8 mouse cellular contexts compared by ENCODE assay signal in genomic region chr13:67728106-67728505, GRCm38 (mm10). TPM values are rescaled to one million over a fixed set of nuclear protein-coding genes. Genes with fewer than 3 reads are reported as not detected.
A peak's percentile ranks its signal among the peaks of the same experiment; 100 is the strongest.
DNase-seq lines count a peak whose midpoint lies in the region; ATAC-seq and TF ChIP-seq lines count a peak whose summit lies in the region.

No protein-coding gene starts in this region.

- H3ac ChIP-seq in myocyte (ENCODE audit: control insufficient read depth, insufficient read length) = no peak overlapping the region

- H3K36me3 ChIP-seq in kidney, postnatal 0 days (ENCODE audit: insufficient read depth, low read length) = no peaks in the 10 kb centered on the region
- no peaks in the 10 kb centered on the region; the same call in 1 of the 2 replicates for H3K36me3 ChIP-seq in embryonic facial prominence, embryonic 13.5 days
- H3K36me3 ChIP-seq in intestine, embryonic 14.5 days (ENCODE audit: control insufficient read depth, insufficient read depth, low read length) = no peaks in the 10 kb centered on the region
- no peaks in the 10 kb centered on the region for H3K36me3 ChIP-seq in myocyte (ENCODE audit: control insufficient read depth, insufficient read depth)

- peak overlapping the region; percentile 73 for H3K4me2 ChIP-seq in kidney, postnatal 0 days (ENCODE audit: low read length)
- peak overlapping the region; percentile 66 for H3K4me2 ChIP-seq in embryonic facial prominence, embryonic 13.5 days
- peak overlapping the region; percentile 59 for H3K4me2 ChIP-seq in intestine, embryonic 14.5 days (ENCODE audit: low read length)
- peak overlapping the region; percentile 67 for H3K4me2 ChIP-seq in myocyte (ENCODE audit: low read depth)

- H3K9ac ChIP-seq in kidney, postnatal 0 days (ENCODE audit: low read depth, low read length) = peak overlapping the region; percentile 68; the same call in 1 of the 2 replicates
- peak overlapping the region; percentile 79; the same call in 1 of the 2 replicates for H3K9ac ChIP-seq in embryonic facial prominence, embryonic 13.5 days
- H3K9ac ChIP-seq in intestine, embryonic 14.5 days (ENCODE audit: low read length) = peak overlapping the region; percentile 60; the same call in 1 of the 2 replicates

- no peaks in the 10 kb centered on the region for H3K4me1 ChIP-seq in kidney, postnatal 0 days (replicated peaks; ENCODE audit: insufficient read depth, low read length)
- peaks cover 15% of the 10 kb centered on the region for H3K4me1 ChIP-seq in embryonic facial prominence, embryonic 13.5 days
- 0 out of 2 replicates have a peak, but pooled peaks cover 2% of the 10 kb centered on the region for H3K4me1 ChIP-seq in intestine, embryonic 14.5 days (replicated peaks; ENCODE audit: control insufficient read depth, insufficient read depth, low read length)

- no peak for TF ChIP-seq POLR2A in myocyte (IDR thresholded peaks at IDR 0.05; ENCODE audit: insufficient read length, low read depth)

- no peak for TF ChIP-seq CTCF in kidney, postnatal 0 days (IDR thresholded peaks at IDR 0.05; ENCODE audit: low read depth)

- peaks cover 2% of the 10 kb centered on the region for H3K79me2 ChIP-seq in myocyte (ENCODE audit: control insufficient read depth, insufficient read depth)

- no peak for ATAC-seq in kidney, postnatal 0 days (replicated peaks; ENCODE audit: low FRiP score, low read depth)
- no peak for ATAC-seq in embryonic facial prominence, embryonic 13.5 days (ENCODE audit: insufficient number of reproducible peaks, insufficient read depth, low FRiP score, low TSS enrichment, low read depth)
- ATAC-seq in intestine, embryonic 14.5 days (replicated peaks; ENCODE audit: low FRiP score, low TSS enrichment, low read depth) = no peak

- peak overlapping the region; percentile 61 for H3K4me3 ChIP-seq in kidney, postnatal 0 days (replicated peaks; ENCODE audit: low read depth, low read length)
- H3K4me3 ChIP-seq in embryonic facial prominence, embryonic 13.5 days = peak overlapping the region; percentile 58
- peak overlapping the region; percentile 58 for H3K4me3 ChIP-seq in intestine, embryonic 14.5 days (ENCODE audit: low read depth, low read length)
- H3K4me3 ChIP-seq in myocyte = peak overlapping the region; percentile 57

- no peaks in the 10 kb centered on the region for H3K27me3 ChIP-seq in kidney, postnatal 0 days (ENCODE audit: insufficient read depth, low read length)
- no peaks in the 10 kb centered on the region for H3K27me3 ChIP-seq in embryonic facial prominence, embryonic 13.5 days
- no peaks in the 10 kb centered on the region for H3K27me3 ChIP-seq in intestine, embryonic 14.5 days (replicated peaks; ENCODE audit: control insufficient read depth, insufficient read depth, low read length)
- H3K27me3 ChIP-seq in myocyte (ENCODE audit: control insufficient read depth, insufficient read depth, insufficient read length) = no peaks in the 10 kb centered on the region

- 78% methylated on average over 1 of the region's 1 CpGs for WGBS in kidney, postnatal 0 days
- WGBS in embryonic facial prominence, embryonic 13.5 days = 72% methylated on average over 1 of the region's 1 CpGs
- 70% methylated on average over 1 of the region's 1 CpGs for WGBS in intestine, embryonic 14.5 days

- DNase-seq in kidney, postnatal 0 days (ENCODE audit: low spot score) = peak; percentile 1
- no peak for DNase-seq in kidney, adult 8-10 months
- DNase-seq in intestine, embryonic 14.5 days (ENCODE audit: low spot score) = no peak
- no peak for DNase-seq in MN1 (ENCODE audit: low spot score)
- no peak for DNase-seq in frontal cortex, adult 2 months (ENCODE audit: extremely low spot score in 1 of 2, low spot score in 1 of 2)
- DNase-seq in kidney, adult 11 months = no peak

- H3K9me3 ChIP-seq in kidney, postnatal 0 days (replicated peaks; ENCODE audit: low read length) = no peaks in the 10 kb centered on the region
- 0 out of 2 replicates have a peak, but pooled peaks cover 3% of the 10 kb centered on the region for H3K9me3 ChIP-seq in embryonic facial prominence, embryonic 13.5 days
- no peaks in the 10 kb centered on the region for H3K9me3 ChIP-seq in intestine, embryonic 14.5 days (ENCODE audit: control insufficient read depth, low read length)

- 0 out of 2 replicates have a peak overlapping the region, but pooled peaks have one; percentile 58 for H3K27ac ChIP-seq in kidney, postnatal 0 days
- H3K27ac ChIP-seq in embryonic facial prominence, embryonic 13.5 days = no peak overlapping the region
- H3K27ac ChIP-seq in intestine, embryonic 14.5 days (ENCODE audit: low read depth) = no peak overlapping the region

TF ChIP-seq in myocyte, 11 proteins besides CTCF, POLR2A, EP300 and RAD21:
- TF ChIP-seq USF1 (IDR thresholded peaks at IDR 0.05; ENCODE audit: low read depth) = no peak
- TF ChIP-seq E2F4 (IDR thresholded peaks at IDR 0.05; ENCODE audit: insufficient read depth) = no peak
- no peak for TF ChIP-seq MYOD1 (IDR thresholded peaks at IDR 0.05; ENCODE audit: control insufficient read depth in 1 of 3, insufficient read length in 2 of 3, low read depth in 2 of 3)
- no peak for TF ChIP-seq MAX (IDR thresholded peaks at IDR 0.05; ENCODE audit: low read depth)
- no peak for TF ChIP-seq SRF (IDR thresholded peaks at IDR 0.05; ENCODE audit: control insufficient read depth, insufficient read length, low read depth)
- TF ChIP-seq TCF12 (IDR thresholded peaks at IDR 0.05; ENCODE audit: insufficient read depth, poor library complexity, severe bottlenecking) = no peak
- TF ChIP-seq POLR2AphosphoS2 (IDR thresholded peaks at IDR 0.05; ENCODE audit: insufficient read length, low read depth) = no peak
- no peak for TF ChIP-seq REST (IDR thresholded peaks at IDR 0.05; ENCODE audit: insufficient read depth, insufficient read length)
- TF ChIP-seq TCF3 (IDR thresholded peaks at IDR 0.05; ENCODE audit: insufficient read length, low read depth) = no peak
- TF ChIP-seq MYOG (IDR thresholded peaks at IDR 0.05; ENCODE audit: control insufficient read depth in 1 of 3, insufficient read depth in 1 of 3, insufficient read length in 2 of 3, low read depth in 2 of 3) = no peak
TF ChIP-seq in myocyte: peak in this region for 0.

RNA-seq across cellular contexts. Expression of gene Zfp65, which starts 0.9 kb away (rescaled TPM):
- polyA plus RNA-seq in kidney, postnatal 0 days (2015; fragmentation: Nextera tagmentation; extraction: Ambion mirVana) = 3.7 and 4.1 TPM in 2 replicates
- 7.7 and 8.6 TPM in 2 replicates for polyA plus RNA-seq in embryonic facial prominence, embryonic 13.5 days (2015; fragmentation: Nextera tagmentation; extraction: Ambion mirVana)
- polyA plus RNA-seq in intestine, embryonic 14.5 days (2014; fragmentation: Nextera tagmentation; extraction: Ambion mirVana) = 2.9 and 3.1 TPM in 2 replicates
- polyA plus RNA-seq in myocyte (2012; fragmentation: generic; extraction: Trizol) = 1.3 TPM
- polyA plus RNA-seq in frontal cortex, adult 2 months (2012; rRNA removed) = 4.5 and 5.0 TPM in 2 replicates

RNA-seq across cellular contexts. Expression of gene Zfp85, which starts 26.9 kb away (rescaled TPM):
- 5.3 and 5.4 TPM in 2 replicates for polyA plus RNA-seq in kidney, postnatal 0 days (2015; fragmentation: Nextera tagmentation; extraction: Ambion mirVana)
- 6.0 and 6.4 TPM in 2 replicates for polyA plus RNA-seq in embryonic facial prominence, embryonic 13.5 days (2015; fragmentation: Nextera tagmentation; extraction: Ambion mirVana)
- polyA plus RNA-seq in intestine, embryonic 14.5 days (2014; fragmentation: Nextera tagmentation; extraction: Ambion mirVana) = 5.1 and 6.1 TPM in 2 replicates
- polyA plus RNA-seq in myocyte (2012; fragmentation: generic; extraction: Trizol) = 0.66 TPM
- polyA plus RNA-seq in frontal cortex, adult 2 months (2012; rRNA removed) = 3.1 and 3.9 TPM in 2 replicates

RNA-seq across cellular contexts. Expression of gene Zfp738, which starts 41.2 kb away (rescaled TPM):
- polyA plus RNA-seq in kidney, postnatal 0 days (2015; fragmentation: Nextera tagmentation; extraction: Ambion mirVana) = 7.3 and 7.5 TPM in 2 replicates
- polyA plus RNA-seq in embryonic facial prominence, embryonic 13.5 days (2015; fragmentation: Nextera tagmentation; extraction: Ambion mirVana) = 15.6 and 16.5 TPM in 2 replicates
- polyA plus RNA-seq in intestine, embryonic 14.5 days (2014; fragmentation: Nextera tagmentation; extraction: Ambion mirVana) = 11.0 and 12.6 TPM in 2 replicates
- polyA plus RNA-seq in myocyte (2012; fragmentation: generic; extraction: Trizol) = 0.52 TPM
- 12.4 and 14.3 TPM in 2 replicates for polyA plus RNA-seq in frontal cortex, adult 2 months (2012; rRNA removed)

RNA-seq across cellular contexts. Expression of gene Zfp493, which starts 51.4 kb away (rescaled TPM):
- polyA plus RNA-seq in kidney, postnatal 0 days (2015; fragmentation: Nextera tagmentation; extraction: Ambion mirVana) = 1.6 TPM in 2 replicates
- polyA plus RNA-seq in embryonic facial prominence, embryonic 13.5 days (2015; fragmentation: Nextera tagmentation; extraction: Ambion mirVana) = 2.4 and 2.9 TPM in 2 replicates
- polyA plus RNA-seq in intestine, embryonic 14.5 days (2014; fragmentation: Nextera tagmentation; extraction: Ambion mirVana) = 3.1 and 3.4 TPM in 2 replicates
- 0.08 TPM for polyA plus RNA-seq in myocyte (2012; fragmentation: generic; extraction: Trizol)
- 2.4 and 3.9 TPM in 2 replicates for polyA plus RNA-seq in frontal cortex, adult 2 months (2012; rRNA removed)
